Mouse (Mus musculus): ENCODE measurements around the gene Ilk. TPM values are rescaled to one million over a fixed set of nuclear protein-coding genes. Genes with fewer than 3 reads are reported as not detected.

Ilk gene
- polyA plus RNA-seq (2012; rRNA removed) = 151 and 190 TPM in 2 replicates

GRCm38 (mm10) chr7:105736264-105736901 is at the start of gene Ilk:
Gene Ilk (plus strand): TSS chr7:105736592.

DNA sequence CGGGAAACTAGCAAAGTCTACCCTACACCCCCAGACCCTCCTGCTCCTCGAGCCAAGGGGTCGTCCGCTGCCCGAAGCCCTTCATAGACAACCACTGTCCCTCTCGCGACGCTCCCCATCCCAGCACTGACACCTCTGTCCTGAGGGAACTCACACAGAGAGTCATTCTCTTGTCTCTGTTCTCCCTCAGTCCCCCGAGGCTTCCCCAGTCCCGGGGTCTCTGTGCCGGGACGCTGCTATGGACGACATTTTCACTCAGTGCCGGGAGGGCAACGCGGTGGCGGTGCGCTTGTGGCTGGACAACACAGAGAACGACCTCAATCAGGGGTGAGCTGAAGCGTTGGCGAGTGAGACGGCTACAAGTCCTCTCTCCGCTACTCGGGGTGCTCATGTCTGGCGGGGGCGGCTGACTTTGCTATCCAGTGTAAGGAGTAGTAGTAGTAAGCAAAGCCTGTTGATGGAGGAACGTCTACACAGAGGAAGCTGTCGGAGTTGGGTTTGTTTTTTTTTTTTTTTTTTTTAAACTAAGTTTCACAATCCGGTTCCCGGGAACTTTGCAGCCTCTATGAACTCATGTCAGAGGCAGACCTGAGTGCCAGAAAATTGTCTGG is 624 bp downstream of the Ilk start, which contains the start of gene Rrp8:
Gene Rrp8, minus strand, starts transcription at position 475 of the 611 bp plus-strand sequence.

DNA sequence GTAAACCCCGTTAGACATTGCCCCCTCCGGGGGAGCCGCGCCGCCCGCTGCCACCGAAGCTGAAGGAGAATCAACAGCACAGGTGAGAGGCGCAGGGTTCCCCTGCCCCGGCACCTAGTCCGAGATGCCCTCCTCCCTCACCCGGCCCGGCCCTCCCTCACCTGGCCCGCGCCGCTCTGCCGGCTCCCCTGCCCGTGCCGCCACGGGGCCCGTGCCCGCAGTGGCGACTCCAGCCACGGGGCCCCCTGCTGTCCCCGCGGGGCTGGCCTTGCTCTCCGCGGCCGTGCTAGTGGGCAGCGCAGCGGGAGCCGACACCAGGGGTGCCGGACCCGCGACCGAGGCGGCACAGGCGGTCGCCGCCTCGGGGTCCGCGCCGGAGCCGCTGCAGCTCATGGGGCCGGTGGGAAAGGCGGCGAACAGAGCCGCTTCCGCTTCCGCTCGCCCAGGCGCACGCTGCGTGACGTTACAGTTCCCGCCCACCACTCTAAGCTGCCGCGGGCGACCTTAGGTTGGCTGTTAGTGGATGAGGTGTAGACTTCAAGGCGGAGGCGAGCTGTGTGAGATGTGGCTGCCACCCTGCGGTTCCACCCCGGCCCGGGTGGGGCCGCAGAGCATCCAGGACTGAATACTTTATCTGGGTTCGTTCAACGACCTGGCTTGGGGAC is 7.7 kb downstream of the Ilk start, which contains the start of gene Taf10:
Gene Taf10, minus strand, starts transcription at position 436 of the 665 bp plus-strand sequence.

GRCm38 (mm10) chr7:105751491-105752433 is 15.4 kb downstream of the Ilk start, which contains the start of gene Tpp1:
Gene Tpp1 (minus strand): TSS chr7:105752235.

DNA sequence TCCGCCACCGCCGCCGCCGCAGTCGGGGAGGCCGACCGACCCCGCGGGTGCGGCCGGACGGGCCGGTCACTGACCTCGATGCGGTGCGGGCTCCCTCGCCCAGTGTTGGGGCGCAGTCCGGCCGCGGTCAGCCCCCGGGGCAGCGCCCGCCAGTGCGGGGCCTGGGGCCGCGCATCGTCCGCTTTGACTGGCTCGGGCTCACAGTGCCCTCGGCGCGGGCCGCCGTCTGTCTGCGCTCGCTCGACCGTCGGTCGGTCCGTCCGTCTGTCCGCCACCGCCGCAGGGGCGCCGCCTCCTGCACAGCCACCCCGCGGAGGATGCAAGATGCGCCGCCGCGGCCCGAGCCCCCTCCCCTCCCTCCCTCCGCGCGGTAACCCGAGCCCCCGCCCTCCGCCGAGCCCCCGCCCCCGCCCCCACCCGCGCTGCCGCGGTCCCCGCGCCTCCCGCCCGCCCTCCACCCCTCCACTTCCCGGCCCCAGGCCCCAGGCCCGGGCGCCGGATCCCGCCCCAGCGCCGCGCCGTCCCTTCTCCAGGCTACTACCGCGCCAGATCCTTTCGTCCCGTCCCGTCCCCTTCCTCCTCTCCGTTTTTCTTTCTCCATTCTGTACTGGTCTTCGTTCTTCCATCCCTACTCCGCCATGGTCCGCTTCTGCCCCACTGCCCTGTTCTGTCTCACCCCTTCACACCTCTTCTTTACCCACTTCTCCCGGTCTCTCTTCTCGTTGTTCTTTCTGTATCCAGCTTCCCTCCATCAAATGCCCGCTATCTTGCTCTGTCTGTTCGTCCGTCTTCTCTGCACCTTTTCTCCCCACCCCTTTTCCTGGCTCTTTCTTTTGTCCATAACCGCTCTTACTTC is 51.1 kb downstream of the Ilk start, which contains the start of gene Dchs1:
Gene Dchs1, minus strand, starts transcription at position 370 of the 856 bp plus-strand sequence.

Other genes starting within 250 kb of the Ilk start
- 18.5 and 25.3 TPM in 2 replicates for gene Smpd1, start 182.2 kb upstream of the Ilk start, polyA plus RNA-seq (2012; rRNA removed)
- gene Apbb1, start 154.9 kb upstream of the Ilk start, polyA plus RNA-seq (2012; rRNA removed) = 92.2 and 93.1 TPM in 2 replicates
- gene Hpx, start 136.5 kb upstream of the Ilk start, polyA plus RNA-seq (2012; rRNA removed) = 2.8 and 3.9 TPM in 2 replicates
- 61.9 and 66.8 TPM in 2 replicates for gene Trim3, start 103.0 kb upstream of the Ilk start, polyA plus RNA-seq (2012; rRNA removed)
- gene Timm10b, start 96.5 kb upstream of the Ilk start, polyA plus RNA-seq (2012; rRNA removed) = 63.5 and 89.5 TPM in 2 replicates
- gene Arfip2, start 96.2 kb upstream of the Ilk start, polyA plus RNA-seq (2012; rRNA removed) = 96.2 and 104 TPM in 2 replicates
- 81.1 and 86.5 TPM in 2 replicates for gene Gm45799, start 96.0 kb upstream of the Ilk start, polyA plus RNA-seq (2012; rRNA removed)
- gene Dnhd1, start 85.8 kb upstream of the Ilk start, polyA plus RNA-seq (2012; rRNA removed) = 1.7 and 4.1 TPM in 2 replicates
- 23.4 and 36.6 TPM in 2 replicates for gene Rrp8, start 793 bp downstream of the Ilk start, polyA plus RNA-seq (2012; rRNA removed)
- 264 and 287 TPM in 2 replicates for gene Taf10, start 7.8 kb downstream of the Ilk start, polyA plus RNA-seq (2012; rRNA removed)
- gene Tpp1, start 15.6 kb downstream of the Ilk start, polyA plus RNA-seq (2012; rRNA removed) = 43.7 and 47.7 TPM in 2 replicates
- gene Dchs1, start 51.1 kb downstream of the Ilk start, polyA plus RNA-seq (2012; rRNA removed) = 28.6 and 40.1 TPM in 2 replicates
- 221 and 236 TPM in 2 replicates for gene Mrpl17, start 74.5 kb downstream of the Ilk start, polyA plus RNA-seq (2012; rRNA removed)
- gene Gm4070, start 217.4 kb downstream of the Ilk start, polyA plus RNA-seq (2012; rRNA removed) = 0.01 and 0.08 TPM in 2 replicates

Data from central nervous system, embryonic 11.5 days (tissue).